Mouse (Mus musculus) layer of hippocampus, adult 2 months (tissue): ENCODE measurements at regions not wholly inside any gene's neighbourhood (a gene's known extent, or its start where the extent isn't known, plus 50 kb on each side); places are given as distances from the start of the nearest gene placed in this dataset.

ENCODE experiments used
- DNase-seq, 2 experiments: peaks; one replicate each; pipeline ENCODE4 v3.0.0; 2022; ENCODE audit warnings: low spot score in 2 of 2
- H3K27ac ChIP-seq: fragments of 200-600 bp; 2 replicates; pipeline ENCODE4 v1.8.1; 2022
- H3K4me3 ChIP-seq: fragments of 200-600 bp; 2 replicates; pipeline ENCODE4 v1.8.1; 2022; ENCODE audit warnings: mild to moderate bottlenecking
- CTCF ChIP-seq: fragments of 200-600 bp; conservative IDR thresholded peaks from 2 replicates; pipeline ENCODE4 v1.8.1; 2022; ENCODE audit warnings: antibody characterized with exemption, mild to moderate bottlenecking, moderate library complexity

GRCm38 (mm10) chr12:71725140-71725539 is 105.7 kb upstream of the Daam1 start:
- no peak for TF ChIP-seq CTCF
- DNase-seq, result no peak
- H3K27ac ChIP-seq, result no peak overlapping the region
- no peak overlapping the region for H3K4me3 ChIP-seq

- DNase-seq, result no peak
- H3K4me3 ChIP-seq, result no peak overlapping the region
- H3K27ac ChIP-seq, result no peak overlapping the region
- TF ChIP-seq CTCF, result no peak
Measured at GRCm38 (mm10) chr12:71725713-71726336, 105.1 kb upstream of the Daam1 start.

- no peak for DNase-seq
- Histone ChIP-seq H3K4me3 (no peak overlapping the region), H3K27ac (no peak overlapping the region)
- peak; percentile 26 for TF ChIP-seq CTCF
Measured at GRCm38 (mm10) chr12:71743345-71743744, 87.5 kb upstream of the Daam1 start.

- Histone ChIP-seq H3K27ac (no peak overlapping the region), H3K4me3 (no peak overlapping the region)
- DNase-seq, result no peak
- TF ChIP-seq CTCF, result no peak
Measured at GRCm38 (mm10) chr12:71746011-71746410, 84.9 kb upstream of the Daam1 start.

- Histone ChIP-seq H3K4me3 (no peak overlapping the region), H3K27ac (peak overlapping the region; percentile 72)
- DNase-seq, result no peak
- TF ChIP-seq CTCF, result no peak
Measured at GRCm38 (mm10) chr12:71747386-71747785, 83.5 kb upstream of the Daam1 start.

- peak overlapping the region; percentile 15; the same call in 1 of the 2 replicates for H3K4me3 ChIP-seq
- TF ChIP-seq CTCF, result no peak
- DNase-seq, result peak; percentile 67 to 85
- H3K27ac ChIP-seq, result peak overlapping the region; percentile 72
Measured at GRCm38 (mm10) chr12:71747831-71748368, 83.0 kb upstream of the Daam1 start.

GRCm38 (mm10) chr12:71748731-71749130 is 82.1 kb upstream of the Daam1 start:
- TF ChIP-seq CTCF, result no peak
- Histone ChIP-seq H3K27ac (peak overlapping the region; percentile 72; the same call in 1 of the 2 replicates), H3K4me3 (no peak overlapping the region; the same call in 1 of the 2 replicates)
- DNase-seq, result peak; percentile 79 to 90

- Histone ChIP-seq H3K27ac (no peak overlapping the region), H3K4me3 (no peak overlapping the region)
- no peak for TF ChIP-seq CTCF
- DNase-seq, result peak in 1 of 2 experiments; percentile 34
Measured at GRCm38 (mm10) chr12:71749668-71750067, 81.2 kb upstream of the Daam1 start.

- no peak overlapping the region for H3K4me3 ChIP-seq
- no peak overlapping the region for H3K27ac ChIP-seq
- DNase-seq, result no peak
- TF ChIP-seq CTCF, result no peak
Measured at GRCm38 (mm10) chr12:71752741-71753260, 78.1 kb upstream of the Daam1 start.

- Histone ChIP-seq H3K4me3 (no peak overlapping the region), H3K27ac (no peak overlapping the region)
- no peak for TF ChIP-seq CTCF
- no peak for DNase-seq
Measured at GRCm38 (mm10) chr12:71753276-71753675, 77.6 kb upstream of the Daam1 start.

GRCm38 (mm10) chr12:71763194-71763593 is 67.7 kb upstream of the Daam1 start:
- no peak overlapping the region for H3K4me3 ChIP-seq
- DNase-seq, result no peak
- peak; percentile 74 for TF ChIP-seq CTCF
- H3K27ac ChIP-seq, result no peak overlapping the region

GRCm38 (mm10) chr12:71766086-71766485 is 64.8 kb upstream of the Daam1 start:
- Histone ChIP-seq H3K27ac (no peak overlapping the region), H3K4me3 (no peak overlapping the region)
- no peak for DNase-seq
- no peak for TF ChIP-seq CTCF

- DNase-seq, result no peak
- Histone ChIP-seq H3K27ac (no peak overlapping the region), H3K4me3 (no peak overlapping the region)
- TF ChIP-seq CTCF, result no peak
Measured at GRCm38 (mm10) chr12:71766636-71767035, 64.2 kb upstream of the Daam1 start.

- Histone ChIP-seq H3K27ac (no peak overlapping the region), H3K4me3 (no peak overlapping the region)
- TF ChIP-seq CTCF, result no peak
- no peak for DNase-seq
Measured at GRCm38 (mm10) chr12:71767896-71768295, 63.0 kb upstream of the Daam1 start.
